Mouse (Mus musculus) forebrain, postnatal 0 days (tissue): ENCODE measurements around the gene 1700012A03Rik. TPM values are rescaled to one million over a fixed set of nuclear protein-coding genes. Genes with fewer than 3 reads are reported as not detected.
A peak's percentile ranks its signal among the peaks of the same experiment; 100 is the strongest.

Experiments used
- ATAC-seq: fragments of 200-750 bp; cut with Nextera tagmentation; 2 replicates; pipeline ENCODE4 v1.8.0; 2017; ENCODE audit warnings: mild to moderate bottlenecking, moderate library complexity
- DNase-seq: peaks from one replicate; pipeline ENCODE4 v3.0.0-alpha.2; 2015
- H3K27ac ChIP-seq: fragments of 300-500 bp; sonication (generic); 2 replicates; pipeline ENCODE4 v1.5.1; 2014; ENCODE audit warnings: low read depth, mild to moderate bottlenecking, antibody characterized with exemption, low read length, moderate library complexity, mixed read lengths
- H3K27me3 ChIP-seq: fragments of 300-500 bp; sonication (generic); 2 replicates; pipeline ENCODE4 v1.6.1; 2014; ENCODE audit warnings: mild to moderate bottlenecking, low read length, mixed read lengths; ENCODE audit not compliant: insufficient read depth
- H3K36me3 ChIP-seq: fragments of 300-500 bp; sonication (generic); 2 replicates; pipeline ENCODE4 v1.6.1; 2014; ENCODE audit warnings: mild to moderate bottlenecking, moderate library complexity; ENCODE audit not compliant: insufficient read depth
- H3K4me1 ChIP-seq: fragments of 300-500 bp; sonication (generic); 2 replicates; pipeline ENCODE4 v1.6.1; 2014; ENCODE audit warnings: antibody characterized with exemption; ENCODE audit not compliant: insufficient read depth
- H3K4me2 ChIP-seq: fragments of 300-500 bp; sonication (generic); 2 replicates; pipeline ENCODE4 v1.6.1; 2014; ENCODE audit warnings: low read depth, mild to moderate bottlenecking, moderate library complexity
- H3K4me3 ChIP-seq: fragments of 300-500 bp; sonication (generic); 2 replicates; pipeline ENCODE4 v1.5.1; 2014; ENCODE audit warnings: low read depth, low read length, mixed read lengths
- H3K9ac ChIP-seq: fragments of 300-500 bp; sonication (generic); 2 replicates; pipeline ENCODE4 v1.6.1; 2014; ENCODE audit warnings: mild to moderate bottlenecking
- H3K9me3 ChIP-seq: fragments of 300-500 bp; sonication (generic); 2 replicates; pipeline ENCODE4 v1.6.1; 2016; ENCODE audit warnings: low read length
- CTCF ChIP-seq: sonication (generic); IDR thresholded peaks from 2 replicates; pipeline ENCODE4 v1.5.1; 2016; ENCODE audit warnings: antibody characterized with exemption, control low read depth, low read depth
- WGBS: fragments of 180-500 bp; shearing (Covaris S2); extraction: QIAGEN DNeasy Blood & Tissue Kit; methylation state at CpG from one replicate; pipeline ENCODE4 v1.1.7; 2014; 5-methylcytosine and 5-hydroxymethylcytosine counted together
- polyA plus RNA-seq: library from polyadenylated mRNA; unstranded; fragments of >200 nt; fragmentation: Nextera tagmentation; extraction: Ambion mirVana; gene quantifications from 2 replicates; pipeline ENCODE4 v1.2.1, GENCODE M21; 2015
- total RNA-seq: library from RNA; depleted of rRNA; stranded (reverse); fragments of >200 nt; gene quantifications from 2 replicates; pipeline ENCODE4 v1.2.3, GENCODE M21; 2014

Gene 1700012A03Rik
- total and polyA plus RNA-seq, 2 experiments from 2014 or later, result not detected

DNA sequence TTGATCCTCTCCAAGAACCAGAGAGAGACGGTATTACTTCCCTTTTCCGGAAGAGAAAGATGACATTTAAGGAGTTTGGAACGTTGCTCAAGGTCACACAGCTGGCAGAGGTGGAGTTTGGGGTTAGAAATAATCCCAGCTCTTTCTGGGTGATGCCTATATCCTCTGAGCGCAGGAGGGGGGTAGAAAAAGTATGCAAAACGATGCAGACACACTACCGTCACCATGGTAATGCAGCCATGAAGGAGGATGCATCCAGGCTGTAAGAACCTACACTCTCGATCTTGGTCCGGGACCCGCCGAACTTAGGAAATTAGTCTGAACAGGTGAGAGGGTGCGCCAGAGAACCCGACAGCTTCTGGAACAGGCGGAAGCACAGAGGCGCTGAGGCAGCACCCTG, 43.3 kb downstream of the 1700012A03Rik start:
- no peak overlapping the region for H3K4me2 ChIP-seq
- no peak for TF ChIP-seq CTCF
- DNase-seq, result no peak
- H3K27ac ChIP-seq, result no peak overlapping the region
- no peaks in the 10 kb centered on the region for H3K4me1 ChIP-seq
- no peak for ATAC-seq
- no peaks in the 10 kb centered on the region for H3K9me3 ChIP-seq
- H3K4me3 ChIP-seq, result no peak overlapping the region
- H3K9ac ChIP-seq, result no peak overlapping the region
- H3K27me3 ChIP-seq, result no peaks in the 10 kb centered on the region
- WGBS, result 90% methylated on average over 10 of the region's 14 CpGs
- H3K36me3 ChIP-seq, result no peaks in the 10 kb centered on the region

DNA sequence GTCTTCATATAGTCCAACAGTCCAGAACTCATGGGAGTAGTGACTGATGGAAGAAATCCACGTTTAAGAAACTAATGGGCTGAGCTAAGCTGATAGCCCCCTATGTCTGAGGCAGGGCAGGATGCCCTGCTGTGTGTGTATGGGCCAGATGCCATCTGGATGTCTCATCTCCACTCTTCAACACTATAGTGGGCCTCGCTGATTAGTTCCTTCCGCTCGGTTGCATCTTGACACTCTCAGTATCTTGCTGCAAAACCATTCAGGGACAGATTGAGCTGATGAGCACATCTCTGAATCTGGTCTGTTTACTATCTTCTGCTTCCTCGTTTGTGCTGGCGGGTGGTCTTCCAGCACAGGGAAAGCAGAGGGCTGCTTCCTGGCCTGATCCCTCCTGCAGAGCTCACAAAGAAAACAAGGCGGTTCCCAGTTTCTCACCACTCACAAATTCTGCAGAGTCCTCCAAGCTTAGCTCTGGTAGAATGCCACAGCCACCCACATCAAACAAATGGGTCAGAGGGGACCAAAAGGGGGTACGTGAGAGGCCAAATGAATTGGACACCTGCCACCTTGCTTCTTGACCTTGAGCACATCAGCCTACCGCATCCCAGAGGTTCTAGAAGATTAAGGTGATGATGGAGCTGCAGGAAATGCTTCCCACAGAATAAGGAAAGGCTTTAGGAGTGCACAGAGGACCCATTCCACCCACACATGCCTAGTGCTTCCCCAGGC, 55.7 kb downstream of the 1700012A03Rik start:
- H3K27me3 ChIP-seq, result no peaks in the 10 kb centered on the region
- H3K4me2 ChIP-seq, result no peak overlapping the region
- ATAC-seq (peak; percentile 50), DNase-seq (peak; percentile 10)
- H3K4me3 ChIP-seq, result no peak overlapping the region
- no peak overlapping the region for H3K27ac ChIP-seq
- no peaks in the 10 kb centered on the region for H3K9me3 ChIP-seq
- no peaks in the 10 kb centered on the region for H3K36me3 ChIP-seq
- no peak overlapping the region for H3K9ac ChIP-seq
- H3K4me1 ChIP-seq, result no peaks in the 10 kb centered on the region
- WGBS, result 39% methylated on average over 9 of the region's 9 CpGs
- TF ChIP-seq CTCF, result no peak
